Mouse (Mus musculus): ENCODE results near the gene Prpf31. TPM values are rescaled to one million over a fixed set of nuclear protein-coding genes. Genes with fewer than 3 reads are reported as not detected.
"Not testable (repeated sequence)": the region's sequence is repeated elsewhere in the genome, so short reads cannot be mapped to it uniquely, and the experiment has no call there.

Prpf31 gene
- 85.9 and 93.1 TPM in 2 replicates for polyA plus RNA-seq (2015; fragmentation: Nextera tagmentation; extraction: Ambion mirVana)

DNA sequence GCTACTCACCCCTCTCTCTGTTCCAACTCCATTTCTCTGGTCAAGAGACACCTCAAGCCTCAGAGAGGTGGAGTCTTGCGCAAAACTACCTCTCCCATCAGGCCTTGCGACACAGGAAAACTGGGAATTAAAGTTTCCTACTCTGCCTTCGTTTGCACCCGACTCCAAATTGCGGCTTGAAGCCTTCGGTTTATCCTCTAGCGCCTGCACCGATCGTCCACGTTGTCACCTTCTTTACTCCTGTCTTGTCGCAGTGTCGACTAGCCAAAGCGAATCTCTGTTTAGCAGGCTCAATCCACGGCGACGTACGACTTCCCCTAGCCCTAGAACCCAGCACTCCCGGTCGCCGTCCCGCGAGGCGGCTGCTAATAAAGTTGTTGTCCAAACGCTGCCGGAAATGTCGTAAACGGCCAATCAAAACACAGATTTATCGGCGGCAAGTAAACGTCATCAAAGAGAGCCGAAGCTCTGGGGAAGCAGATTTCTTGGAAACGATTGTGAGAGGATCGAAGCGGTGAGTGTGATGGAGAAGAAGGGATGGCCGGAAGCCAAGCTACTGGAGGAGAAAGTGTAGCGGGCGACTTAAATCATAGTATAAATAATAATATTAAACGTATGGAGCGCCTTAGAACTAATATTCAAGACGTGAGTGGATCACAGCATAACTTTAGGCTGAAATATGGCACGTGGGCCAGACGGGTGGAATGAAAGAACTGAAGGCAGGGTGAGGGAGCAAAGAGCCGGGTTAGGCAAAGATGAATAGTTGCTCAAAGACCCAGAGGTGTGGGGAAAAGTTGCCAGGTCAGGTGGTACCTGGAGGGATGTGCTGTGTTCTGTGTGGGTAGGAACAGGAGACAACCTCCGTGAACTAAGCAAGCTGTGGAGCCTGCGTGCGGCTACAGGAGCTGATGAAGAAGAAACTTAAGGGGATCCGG lies at the start of gene Prpf31, which contains the start of gene Tfpt:
Prpf31 (plus strand) TSS at position 443 of the 935 bp plus-strand sequence.
Tfpt (minus strand) TSS at position 387 of the 935 bp plus-strand sequence.
- H3K27me3 ChIP-seq (replicated peaks) = no peaks in the 10 kb centered on the region
- under 1% methylated on average over 47 of the region's 47 CpGs for WGBS
- ATAC-seq (ENCODE audit: low FRiP score) = peak; percentile 89
- H3K4me1 ChIP-seq = peaks cover 34% of the 10 kb centered on the region
- H3K4me2 ChIP-seq = peak within 1 kb of the TSS; percentile 99
- H3K9ac ChIP-seq (replicated peaks) = peak within 1 kb of the TSS; percentile 79
- H3K9me3 ChIP-seq (replicated peaks) = no peaks in the 10 kb centered on the region
- peaks cover 35% of the 10 kb centered on the region for H3K36me3 ChIP-seq
- H3K27ac ChIP-seq (replicated peaks) = peak within 1 kb of the TSS; percentile 92
- peak within 1 kb of the TSS; percentile 74 for H3K4me3 ChIP-seq (replicated peaks)

DNA sequence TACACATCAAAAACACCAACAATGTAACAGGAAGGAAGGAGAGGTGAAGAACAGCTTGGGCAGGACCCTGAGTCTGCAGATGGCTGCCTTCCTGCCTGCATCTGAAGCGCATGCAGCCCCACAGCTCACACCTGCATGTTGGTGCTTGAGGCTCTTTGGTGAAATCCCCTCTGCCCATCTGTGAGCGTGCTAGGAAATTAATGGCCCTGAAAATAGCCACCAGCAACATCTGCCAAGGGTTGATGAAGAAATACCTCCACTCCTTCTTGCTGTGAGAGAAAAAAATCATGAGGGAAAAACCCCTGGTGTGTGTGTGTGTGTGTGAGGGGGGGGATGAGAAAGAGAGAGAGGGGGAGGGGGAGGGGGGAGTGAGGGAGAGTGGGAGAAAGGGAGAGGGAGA lies 49.8 kb upstream of the Prpf31 start:
- Histone ChIP-seq H3K27ac (replicated peaks) (no peak overlapping the region), H3K4me2 (no peak overlapping the region)

DNA sequence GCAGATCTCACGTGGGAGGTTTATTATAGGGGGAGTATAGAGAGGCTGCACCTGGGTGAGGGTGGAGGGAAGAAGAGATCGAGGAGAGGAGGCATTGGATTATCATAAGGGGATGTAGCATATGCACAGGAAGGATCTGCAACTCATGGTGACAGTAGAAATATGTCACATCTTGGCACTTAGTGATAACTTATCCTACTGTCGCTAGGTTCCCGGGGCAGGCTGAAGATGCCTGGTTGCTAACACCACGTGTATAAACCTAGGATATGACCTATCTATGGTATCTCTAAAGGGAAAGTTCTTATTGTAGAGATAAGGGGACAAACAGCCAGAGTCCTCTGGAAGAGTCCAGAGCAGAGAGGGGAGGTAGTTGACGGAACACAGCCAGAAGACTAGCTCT lies 44.0 kb upstream of the Prpf31 start:
- no peak overlapping the region for H3K27ac ChIP-seq (replicated peaks)
- H3K4me3 ChIP-seq (replicated peaks) = no peak overlapping the region
- H3K9me3 ChIP-seq (replicated peaks) = no peaks in the 10 kb centered on the region
- ATAC-seq (ENCODE audit: low FRiP score) = no peak
- no peak overlapping the region for H3K9ac ChIP-seq (replicated peaks)
- H3K36me3 ChIP-seq = no peaks in the 10 kb centered on the region
- no peaks in the 10 kb centered on the region for H3K27me3 ChIP-seq (replicated peaks)
- 19% methylated on average over 6 of the region's 6 CpGs for WGBS
- no peak overlapping the region for H3K4me2 ChIP-seq
- no peaks in the 10 kb centered on the region for H3K4me1 ChIP-seq

More for the DNA sequence above, 49.8 kb upstream of the Prpf31 start:
- no peak overlapping the region for H3K9ac ChIP-seq (replicated peaks)
- H3K4me1 ChIP-seq = no peaks in the 10 kb centered on the region
- 40% methylated on average over 2 of the region's 2 CpGs for WGBS
- H3K36me3 ChIP-seq = no peaks in the 10 kb centered on the region
- H3K4me3 ChIP-seq (replicated peaks) = no peak overlapping the region
- ATAC-seq (ENCODE audit: low FRiP score) = peak; percentile 31; the same call in 1 of the 2 replicates
- no peaks in the 10 kb centered on the region for H3K27me3 ChIP-seq (replicated peaks)
- no peaks in the 10 kb centered on the region for H3K9me3 ChIP-seq (replicated peaks)

DNA sequence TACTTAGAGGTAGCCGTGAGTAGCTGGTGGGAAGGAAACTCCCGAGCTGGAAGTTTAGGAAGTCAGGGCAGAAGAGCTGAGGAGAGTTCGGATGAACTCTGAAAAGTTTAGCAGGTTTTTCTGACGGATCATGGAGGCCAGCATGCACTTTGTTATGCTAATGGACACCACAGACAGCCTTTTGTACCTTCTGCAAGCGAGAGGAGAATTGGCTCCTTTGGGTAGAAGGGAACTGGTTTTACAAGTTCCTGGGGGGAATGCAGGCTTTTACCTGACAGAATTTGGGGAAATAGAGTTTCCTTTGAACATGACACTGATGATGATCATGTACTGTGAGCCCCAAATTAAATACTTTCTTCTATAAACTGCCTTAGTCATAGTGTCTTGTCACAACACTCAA lies 43.5 kb upstream of the Prpf31 start:
- no peaks in the 10 kb centered on the region for H3K9me3 ChIP-seq (replicated peaks)
- no peak for ATAC-seq (ENCODE audit: low FRiP score)
- no peaks in the 10 kb centered on the region for H3K36me3 ChIP-seq
- H3K4me2 ChIP-seq = no peak overlapping the region
- no peak overlapping the region for H3K27ac ChIP-seq (replicated peaks)
- no peak overlapping the region for H3K4me3 ChIP-seq (replicated peaks)
- no peaks in the 10 kb centered on the region for H3K4me1 ChIP-seq
- no peaks in the 10 kb centered on the region for H3K27me3 ChIP-seq (replicated peaks)
- H3K9ac ChIP-seq (replicated peaks) = no peak overlapping the region
- WGBS = 3% methylated on average over 5 of the region's 5 CpGs

DNA sequence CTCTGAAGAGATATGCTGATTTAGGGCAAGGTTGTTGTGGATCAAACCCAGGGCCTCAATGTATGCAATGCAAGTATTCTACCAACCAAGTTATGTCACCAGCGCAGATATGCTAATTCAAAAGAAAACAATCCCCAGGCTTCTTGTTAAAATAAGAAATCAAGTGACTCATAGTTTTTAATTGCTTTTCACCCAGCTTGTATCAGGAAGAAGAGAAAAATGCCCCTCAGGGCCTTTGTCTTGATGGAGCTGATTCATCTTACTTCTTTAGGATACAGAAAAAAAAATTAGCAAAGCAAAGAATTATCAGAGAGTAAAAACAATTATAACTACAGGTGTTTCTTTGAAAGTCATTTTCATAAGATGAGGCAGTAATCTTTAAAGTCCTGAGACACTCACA lies 42.5 kb upstream of the Prpf31 start:
- H3K9me3 ChIP-seq (replicated peaks) = no peaks in the 10 kb centered on the region
- H3K27me3 ChIP-seq (replicated peaks) = no peaks in the 10 kb centered on the region
- H3K27ac ChIP-seq (replicated peaks) = no peak overlapping the region
- no peak overlapping the region for H3K4me3 ChIP-seq (replicated peaks)
- 72% methylated on average over 1 of the region's 1 CpGs for WGBS
- H3K4me2 ChIP-seq = no peak overlapping the region
- H3K36me3 ChIP-seq = no peaks in the 10 kb centered on the region
- H3K9ac ChIP-seq (replicated peaks) = no peak overlapping the region
- no peak for ATAC-seq (ENCODE audit: low FRiP score)
- no peaks in the 10 kb centered on the region for H3K4me1 ChIP-seq

DNA sequence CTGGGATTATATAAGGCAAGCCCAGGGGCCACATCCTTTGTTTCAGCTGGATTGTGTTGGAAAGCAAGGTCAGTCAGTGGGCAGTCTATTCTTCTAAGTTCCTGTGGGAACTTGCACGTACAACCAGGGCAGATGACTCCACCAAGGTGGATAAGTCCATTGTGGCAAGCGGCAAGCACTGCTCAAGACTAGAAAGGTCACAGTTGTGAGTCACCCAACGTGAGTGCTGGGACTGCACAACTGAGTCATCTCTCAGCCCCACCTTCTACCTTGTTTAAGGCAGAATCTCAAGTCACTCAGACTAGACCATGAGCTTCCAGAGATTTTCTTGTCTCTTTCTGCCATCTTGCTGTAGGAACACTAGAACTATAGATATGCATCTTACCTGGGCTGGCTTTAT lies 39.2 kb upstream of the Prpf31 start:
- ATAC-seq (ENCODE audit: low FRiP score) = no peak
- no peaks in the 10 kb centered on the region for H3K9me3 ChIP-seq (replicated peaks)
- no peaks in the 10 kb centered on the region for H3K36me3 ChIP-seq
- WGBS = 89% methylated on average over 3 of the region's 3 CpGs
- H3K4me2 ChIP-seq = no peak overlapping the region
- no peak overlapping the region for H3K9ac ChIP-seq (replicated peaks)
- no peaks in the 10 kb centered on the region for H3K27me3 ChIP-seq (replicated peaks)
- no peak overlapping the region for H3K27ac ChIP-seq (replicated peaks)
- H3K4me1 ChIP-seq = no peaks in the 10 kb centered on the region
- no peak overlapping the region for H3K4me3 ChIP-seq (replicated peaks)

DNA sequence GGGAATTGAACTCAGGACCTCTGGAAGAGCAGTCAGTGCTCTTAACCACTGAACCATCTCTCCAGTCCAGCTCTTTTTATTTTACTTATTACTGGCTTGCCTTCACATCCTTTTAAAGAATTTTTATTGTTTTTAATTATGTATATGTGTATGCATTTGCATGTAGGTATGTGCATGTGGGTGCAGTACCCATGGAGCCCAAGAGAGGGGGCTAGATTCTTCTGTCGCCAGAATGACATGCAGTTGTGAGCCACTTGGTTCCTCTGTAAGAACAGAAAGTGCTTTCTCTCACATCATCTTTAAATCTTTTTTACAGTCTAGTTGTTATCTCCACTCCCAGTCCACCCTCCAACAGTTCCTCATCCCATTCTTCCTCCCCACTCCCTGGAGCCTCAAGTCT lies 38.3 kb upstream of the Prpf31 start:
- Histone ChIP-seq H3K36me3 (no peaks in the 10 kb centered on the region), H3K27me3 (replicated peaks) (no peaks in the 10 kb centered on the region), H3K4me1 (no peaks in the 10 kb centered on the region), H3K9me3 (replicated peaks) (no peaks in the 10 kb centered on the region), H3K4me2 (no peak overlapping the region), H3K9ac (replicated peaks) (no peak overlapping the region), H3K27ac (replicated peaks) (no peak overlapping the region), H3K4me3 (replicated peaks) (no peak overlapping the region)
- WGBS = 74% methylated on average over 1 of the region's 1 CpGs
- ATAC-seq (ENCODE audit: low FRiP score) = no peak

DNA sequence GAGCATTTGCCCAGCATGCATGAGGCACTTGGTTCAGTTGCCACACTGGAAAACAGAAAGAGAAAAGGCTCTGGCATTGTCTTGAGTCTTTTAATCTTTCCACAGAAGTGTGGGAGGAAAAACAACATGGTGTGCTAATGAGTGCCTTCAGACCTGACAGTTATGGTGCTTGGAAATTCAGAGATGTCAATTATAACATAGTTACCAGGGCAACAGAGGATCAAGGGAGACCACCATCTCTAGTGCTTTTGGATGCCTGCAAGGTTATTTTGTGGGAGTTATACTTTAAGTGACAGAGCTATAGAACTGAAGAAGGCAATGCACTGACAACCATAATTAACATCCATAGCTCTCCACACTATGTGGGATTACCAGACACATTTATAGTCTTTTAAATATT lies 35.9 kb upstream of the Prpf31 start:
- ATAC-seq (ENCODE audit: low FRiP score) = no peak
- no peak overlapping the region for H3K4me2 ChIP-seq

DNA sequence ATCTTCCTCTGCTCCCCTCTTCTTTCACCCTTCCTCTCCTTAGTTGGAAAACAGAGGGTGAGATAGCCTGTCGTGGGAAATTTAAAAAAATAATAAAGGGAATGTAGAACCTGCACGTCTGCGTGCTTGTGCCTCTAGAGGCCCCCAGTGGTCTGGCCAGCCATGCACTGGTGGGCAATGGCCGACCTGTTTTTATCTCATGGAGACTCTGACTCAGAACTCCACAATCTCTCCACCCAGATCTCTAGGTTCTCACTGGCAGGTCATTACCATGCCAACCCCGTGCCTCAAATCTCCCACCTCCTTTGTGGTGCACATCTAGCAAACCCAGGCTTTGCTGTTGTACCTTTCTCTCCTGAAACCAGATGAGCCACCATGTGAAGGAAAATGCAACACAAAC lies 35.1 kb upstream of the Prpf31 start:
- no peak for ATAC-seq (ENCODE audit: low FRiP score)
- no peaks in the 10 kb centered on the region for H3K27me3 ChIP-seq (replicated peaks)
- no peaks in the 10 kb centered on the region for H3K9me3 ChIP-seq (replicated peaks)
- H3K27ac ChIP-seq (replicated peaks) = no peak overlapping the region
- H3K4me3 ChIP-seq (replicated peaks) = peak overlapping the region; percentile 10; the same call in 1 of the 2 replicates
- H3K4me2 ChIP-seq = peak overlapping the region; percentile 36
- H3K36me3 ChIP-seq = no peaks in the 10 kb centered on the region
- H3K9ac ChIP-seq (replicated peaks) = no peak overlapping the region
- H3K4me1 ChIP-seq = no peaks in the 10 kb centered on the region
- WGBS = 20% methylated on average over 5 of the region's 5 CpGs

More for the DNA sequence above, 35.9 kb upstream of the Prpf31 start:
- Histone ChIP-seq H3K27me3 (replicated peaks) (no peaks in the 10 kb centered on the region), H3K36me3 (no peaks in the 10 kb centered on the region), H3K27ac (replicated peaks) (no peak overlapping the region), H3K9ac (replicated peaks) (no peak overlapping the region), H3K9me3 (replicated peaks) (no peaks in the 10 kb centered on the region), H3K4me3 (replicated peaks) (no peak overlapping the region), H3K4me1 (no peaks in the 10 kb centered on the region)

DNA sequence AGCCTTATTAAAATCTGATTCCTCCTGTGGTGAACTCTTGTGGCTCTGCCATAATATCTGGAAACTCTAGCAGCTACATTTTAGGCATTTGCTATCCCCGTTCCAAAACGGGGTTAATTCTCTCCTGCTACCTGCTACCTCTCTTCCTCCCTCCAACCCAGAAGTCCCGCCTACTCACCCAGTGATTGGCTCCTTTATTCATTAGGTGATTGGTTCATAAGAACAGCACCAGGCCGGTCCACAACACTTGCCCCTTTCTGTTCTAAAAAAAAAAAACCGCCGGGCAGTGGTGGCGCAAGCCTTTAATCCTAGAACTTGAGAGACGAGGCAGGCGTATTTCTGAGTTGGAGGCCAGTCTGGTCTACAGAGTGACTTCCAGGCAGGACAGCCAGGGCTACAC lies 34.6 kb upstream of the Prpf31 start:
- Histone ChIP-seq H3K4me3 (replicated peaks) (peak overlapping the region; percentile 10; the same call in 1 of the 2 replicates), H3K9me3 (replicated peaks) (no peaks in the 10 kb centered on the region), H3K4me2 (peak overlapping the region; percentile 36), H3K27ac (replicated peaks) (no peak overlapping the region), H3K27me3 (replicated peaks) (no peaks in the 10 kb centered on the region), H3K9ac (replicated peaks) (no peak overlapping the region), H3K36me3 (no peaks in the 10 kb centered on the region), H3K4me1 (no peaks in the 10 kb centered on the region)
- ATAC-seq (ENCODE audit: low FRiP score) = no peak
- 17% methylated on average over 9 of the region's 9 CpGs for WGBS

DNA sequence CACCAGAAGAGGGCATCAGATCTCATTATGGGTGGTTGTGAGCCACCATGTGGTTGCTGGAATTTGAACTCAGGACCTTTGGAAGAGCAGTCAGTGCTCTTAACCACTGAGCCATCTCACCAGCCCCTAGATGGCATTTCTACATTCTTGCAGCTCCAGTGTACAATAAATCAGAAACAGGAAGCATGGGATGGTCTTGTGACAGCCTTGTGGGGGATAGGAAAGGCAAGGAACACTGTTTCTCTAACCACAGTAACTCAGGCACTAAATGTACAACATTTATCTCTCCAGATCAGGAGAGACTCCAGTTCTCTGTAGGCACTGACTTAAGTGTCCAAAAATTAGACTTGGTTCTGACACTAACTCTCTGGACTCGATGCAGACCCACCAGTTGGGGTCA lies 32.0 kb upstream of the Prpf31 start:
- H3K27ac ChIP-seq (replicated peaks); ATAC-seq (ENCODE audit: low FRiP score); H3K9ac ChIP-seq (replicated peaks); H3K36me3 ChIP-seq; H3K27me3 ChIP-seq (replicated peaks); H3K4me1 ChIP-seq; H3K4me2 ChIP-seq; H3K4me3 ChIP-seq (replicated peaks); H3K9me3 ChIP-seq (replicated peaks): not testable (repeated sequence)
- WGBS = 66% methylated on average over 1 of the region's 1 CpGs

DNA sequence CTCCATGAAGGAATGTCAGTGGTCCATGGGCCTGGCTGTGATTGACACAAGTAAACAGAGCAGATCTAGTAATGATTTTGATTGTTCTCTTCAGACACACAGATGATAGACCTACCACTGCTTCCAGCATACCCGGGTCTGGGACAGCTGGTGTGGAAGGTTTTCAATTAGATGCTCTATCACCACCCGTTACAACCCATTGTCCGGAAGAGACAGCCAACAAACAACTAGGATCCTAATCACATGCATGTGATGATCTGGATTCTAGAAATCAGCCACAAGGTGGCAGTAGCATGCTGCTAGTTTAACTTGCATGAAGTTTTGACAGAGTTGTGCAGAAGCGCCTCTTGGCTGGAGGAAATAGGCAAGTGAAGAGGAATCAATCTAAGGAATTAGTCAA lies 28.7 kb upstream of the Prpf31 start:
- ATAC-seq (ENCODE audit: low FRiP score) = peak; percentile 55
- Histone ChIP-seq H3K4me3 (replicated peaks) (no peak overlapping the region), H3K9ac (replicated peaks) (no peak overlapping the region), H3K4me1 (no peaks in the 10 kb centered on the region), H3K27ac (replicated peaks) (no peak overlapping the region), H3K27me3 (replicated peaks) (no peaks in the 10 kb centered on the region), H3K4me2 (no peak overlapping the region), H3K9me3 (replicated peaks) (no peaks in the 10 kb centered on the region), H3K36me3 (no peaks in the 10 kb centered on the region)
- 14% methylated on average over 4 of the region's 4 CpGs for WGBS
